Comparison of ENCODE assay signal across 11 mouse cellular contexts in genomic region chr2:146898977-146899376, GRCm38 (mm10). TPM values are rescaled to one million over a fixed set of nuclear protein-coding genes. Genes with fewer than 3 reads are reported as not detected.
A peak's percentile ranks its signal among the peaks of the same experiment; 100 is the strongest.
DNase-seq lines count a peak whose midpoint lies in the region; ATAC-seq lines count a peak whose summit lies in the region.
"Had no signal": no experiment of that assay in that cellular context is flagged by ENCODE, and none has a peak within 500 bp of the region (broad histone marks: within the 10 kb centered on the region; RNA-seq: fewer than 3 reads in every experiment).

No protein-coding gene starts in this region.

- no peak for ATAC-seq in kidney, embryonic 15.5 days (replicated peaks; ENCODE audit: low FRiP score)

- H3K27ac ChIP-seq in kidney, embryonic 15.5 days = no peak overlapping the region
- H3K27ac ChIP-seq: hindbrain, embryonic 15.5 days; neural tube, embryonic 12.5 days had no signal

- no peaks in the 10 kb centered on the region for H3K4me1 ChIP-seq in kidney, embryonic 15.5 days
- H3K4me1 ChIP-seq: hindbrain, embryonic 15.5 days; neural tube, embryonic 12.5 days had no signal

- no peak overlapping the region for H3K9ac ChIP-seq in kidney, embryonic 15.5 days
- H3K9ac ChIP-seq: hindbrain, embryonic 15.5 days; neural tube, embryonic 12.5 days had no signal

- H3K4me2 ChIP-seq in kidney, embryonic 15.5 days = no peak overlapping the region
- H3K4me2 ChIP-seq: hindbrain, embryonic 15.5 days; neural tube, embryonic 12.5 days had no signal

- H3K27me3 ChIP-seq in kidney, embryonic 15.5 days = no peaks in the 10 kb centered on the region
- H3K27me3 ChIP-seq: hindbrain, embryonic 15.5 days; neural tube, embryonic 12.5 days had no signal

- H3K4me3 ChIP-seq in kidney, embryonic 15.5 days (replicated peaks) = no peak overlapping the region
- H3K4me3 ChIP-seq: hindbrain, embryonic 15.5 days; neural tube, embryonic 12.5 days had no signal

- no peaks in the 10 kb centered on the region for H3K9me3 ChIP-seq in kidney, embryonic 15.5 days (replicated peaks)
- H3K9me3 ChIP-seq: hindbrain, embryonic 15.5 days; neural tube, embryonic 12.5 days had no signal

- 0 out of 2 replicates have a peak, but pooled peaks cover 5% of the 10 kb centered on the region for H3K36me3 ChIP-seq in kidney, embryonic 15.5 days
- H3K36me3 ChIP-seq: hindbrain, embryonic 15.5 days; neural tube, embryonic 12.5 days had no signal

- peak; percentile 46 for DNase-seq in adrenal gland, postnatal 14 days
- DNase-seq in adrenal gland, adult 18-20 months (ENCODE audit: low spot score in 2 of 2) = no peak
- DNase-seq in kidney, postnatal 10 days = peak; percentile 24
- DNase-seq in 416B (ENCODE audit: low read depth) = peak; percentile 23
- peak; percentile 21 for DNase-seq in kidney, postnatal 4 days
- DNase-seq in frontal cortex, adult 2 months (ENCODE audit: extremely low spot score in 1 of 2, low spot score in 1 of 2) = no peak
- no peak for DNase-seq in left cerebral cortex, adult 18-20 months (ENCODE audit: low spot score in 2 of 2)
- DNase-seq: embryo, embryonic 11 days had no signal

RNA-seq across cellular contexts. Expression of gene Kiz, which starts 43.3 kb away (rescaled TPM):
- 35.2 and 42.5 TPM in 2 replicates for total RNA-seq in adrenal gland, postnatal 14 days (2021)
- total RNA-seq in adrenal gland, adult 18-20 months (2021) = 10 to 100 TPM; 38.5 to 39.0 TPM
- polyA plus RNA-seq in kidney, embryonic 15.5 days (2015; fragmentation: Nextera tagmentation; extraction: Ambion mirVana) = 31.1 and 33.5 TPM in 2 replicates
- polyA plus RNA-seq in frontal cortex, adult 2 months (2012; rRNA removed) = 15.6 and 19.7 TPM in 2 replicates
- total RNA-seq in left cerebral cortex, adult 18-20 months (2021) = 10 to 100 TPM; 21.7 to 25.4 TPM

Comparison
In these comparisons a context has a peak if more than half of its experiments do, and no peak if none do; other contexts are left out.
1. DNase-seq: peak in adrenal gland, postnatal 14 days (single experiment), kidney, postnatal 10 days (single experiment), 416B (single experiment) and kidney, postnatal 4 days (2 of 2); none in adrenal gland, adult 18-20 months (0 of 2), frontal cortex, adult 2 months (0 of 2) and left cerebral cortex, adult 18-20 months (0 of 2).